Mouse (Mus musculus) heart, postnatal 0 days (tissue): ENCODE measurements around the gene Git1. TPM values are rescaled to one million over a fixed set of nuclear protein-coding genes. Genes with fewer than 3 reads are reported as not detected.
A peak's percentile ranks its signal among the peaks of the same experiment; 100 is the strongest.

Source experiments
- ATAC-seq: fragments of 200-750 bp; cut with Nextera tagmentation; 2 replicates; pipeline ENCODE4 v1.8.0; 2017; ENCODE audit warnings: low read depth, moderate number of reproducible peaks, moderate library complexity; ENCODE audit not compliant: insufficient read depth
- DNase-seq: peaks from one replicate; pipeline ENCODE4 v3.0.0-alpha.2; 2016; ENCODE audit warnings: low spot score
- H3K27ac ChIP-seq: fragments of 300-500 bp; sonication (generic); 2 replicates; pipeline ENCODE4 v1.5.1; 2014; ENCODE audit warnings: low read depth, mild to moderate bottlenecking
- H3K27me3 ChIP-seq: fragments of 300-500 bp; sonication (generic); 2 replicates; pipeline ENCODE4 v1.6.1; 2014; ENCODE audit warnings: low read length, mixed read lengths; ENCODE audit not compliant: control insufficient read depth, insufficient read depth
- H3K36me3 ChIP-seq: fragments of 300-500 bp; sonication (generic); replicated peaks from 2 replicates; pipeline ENCODE4 v1.6.1; 2014; ENCODE audit warnings: low read length, mixed read lengths; ENCODE audit not compliant: control insufficient read depth, insufficient read depth
- H3K4me1 ChIP-seq: fragments of 300-500 bp; sonication (generic); 2 replicates; pipeline ENCODE4 v1.6.1; 2014; ENCODE audit warnings: antibody characterized with exemption; ENCODE audit not compliant: control insufficient read depth, insufficient read depth
- H3K4me2 ChIP-seq: fragments of 300-500 bp; sonication (generic); 2 replicates; pipeline ENCODE4 v1.6.1; 2014; ENCODE audit warnings: low read depth, mild to moderate bottlenecking, low read length, moderate library complexity
- H3K4me3 ChIP-seq: fragments of 300-500 bp; sonication (generic); 2 replicates; pipeline ENCODE4 v1.5.1; 2014; ENCODE audit warnings: low read depth, low read length
- H3K9ac ChIP-seq: fragments of 300-500 bp; sonication (generic); replicated peaks from 2 replicates; pipeline ENCODE4 v1.6.1; 2014; ENCODE audit warnings: low read depth, low read length, mixed read lengths
- H3K9me3 ChIP-seq: fragments of 300-500 bp; sonication (generic); replicated peaks from 2 replicates; pipeline ENCODE4 v1.6.1; 2016; ENCODE audit warnings: low read length; ENCODE audit not compliant: control insufficient read depth
- CTCF ChIP-seq: IDR thresholded peaks from 2 replicates; pipeline ENCODE4 v1.5.1; 2016; ENCODE audit warnings: antibody characterized with exemption, control low read depth, low read depth
- EP300 ChIP-seq: IDR thresholded peaks from 2 replicates; pipeline ENCODE4 v1.6.1; 2016; ENCODE audit warnings: antibody characterized with exemption, low read depth
- WGBS: fragments of 180-500 bp; shearing (Covaris S2); extraction: QIAGEN DNeasy Blood & Tissue Kit; methylation state at CpG from one replicate; pipeline ENCODE4 v1.1.7; 2014; 5-methylcytosine and 5-hydroxymethylcytosine counted together
- polyA plus RNA-seq: library from polyadenylated mRNA; unstranded; fragments of >200 nt; fragmentation: Nextera tagmentation; extraction: Ambion mirVana; gene quantifications from 2 replicates; pipeline ENCODE4 v1.2.1, GENCODE M21; 2015
- total RNA-seq: library from RNA; depleted of rRNA; stranded (reverse); fragments of >200 nt; gene quantifications from 2 replicates; pipeline ENCODE4 v1.2.3, GENCODE M21; 2014; ENCODE audit warnings: low replicate concordance

Gene Git1
- total and polyA plus RNA-seq, 2 experiments from 2014 or later = 6.2 to 57.7 TPM

DNA sequence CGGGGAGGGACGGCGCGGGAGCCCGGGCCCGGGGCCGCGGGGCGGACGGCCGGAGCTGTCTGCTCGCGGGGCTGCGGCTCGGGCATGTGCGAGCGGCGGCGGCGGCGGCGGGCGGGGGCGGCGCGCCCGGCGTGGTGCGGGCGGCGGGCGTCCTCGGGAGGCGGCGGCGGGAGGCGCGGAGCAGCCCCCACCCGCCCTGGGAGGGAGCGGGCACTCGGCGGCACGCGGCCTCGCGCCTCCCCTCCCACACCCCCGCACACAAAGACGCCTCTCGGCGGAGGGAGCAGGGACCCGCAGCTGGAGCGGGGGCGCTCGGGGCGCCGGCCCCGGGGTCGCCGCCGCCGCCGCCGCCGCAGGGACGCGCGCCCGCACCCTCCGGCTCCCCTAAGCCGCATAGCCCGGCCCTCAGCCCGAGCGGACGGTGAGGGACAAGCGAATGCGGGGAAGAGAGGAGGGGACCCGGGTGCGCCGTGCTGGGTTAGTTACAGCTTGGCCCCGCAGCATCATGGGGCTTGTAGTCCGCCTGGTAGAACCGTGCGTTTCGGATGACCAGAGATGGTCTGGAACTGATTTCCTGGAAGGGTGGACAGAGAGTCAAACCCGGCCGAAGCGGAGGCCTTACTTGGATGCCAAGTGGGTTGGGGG, 3.6 kb upstream of the Git1 start, which contains the start of gene Ankrd13b:
Gene Ankrd13b, minus strand, starts transcription at position 88 of the 645 bp plus-strand sequence.
- Histone ChIP-seq H3K27ac (no peak within 1 kb of the TSS; the same call in 1 of the 2 replicates), H3K4me1 (peaks cover 21% of the 10 kb centered on the region)

DNA sequence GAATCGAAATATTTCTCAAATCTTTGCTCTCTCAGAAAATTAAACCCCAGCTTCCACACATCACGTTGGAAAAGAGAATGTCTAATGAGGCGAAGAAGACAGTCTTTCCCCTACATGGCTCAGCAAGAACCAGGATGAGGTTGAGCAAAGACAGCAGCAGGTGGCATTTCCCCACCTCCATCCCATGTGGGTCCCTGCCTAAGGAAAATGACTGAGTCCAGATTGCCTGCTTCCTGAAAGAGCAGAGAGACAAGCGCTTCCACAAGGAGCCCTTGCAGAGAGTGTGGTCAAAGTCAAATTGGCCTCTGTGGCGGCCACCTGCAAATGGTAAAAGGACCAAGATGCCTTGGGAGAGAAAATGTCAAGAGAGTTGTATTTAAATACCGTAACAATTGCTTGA, 2.9 kb upstream of the Git1 start:
- DNase-seq (no peak), ATAC-seq (no peak)
- H3K4me3 ChIP-seq = no peak overlapping the region
- H3K4me2 ChIP-seq = peak overlapping the region; percentile 89
- TF ChIP-seq EP300 = no peak
- TF ChIP-seq CTCF = no peak
- no peaks in the 10 kb centered on the region for H3K9me3 ChIP-seq
- no peaks in the 10 kb centered on the region for H3K27me3 ChIP-seq
- 71% methylated on average over 6 of the region's 6 CpGs for WGBS
- peak overlapping the region; percentile 97; the same call in 1 of the 2 replicates for H3K27ac ChIP-seq
- H3K4me1 ChIP-seq = peaks cover 23% of the 10 kb centered on the region
- H3K9ac ChIP-seq = no peak overlapping the region
- H3K36me3 ChIP-seq = no peaks in the 10 kb centered on the region

More for the DNA sequence above, 3.6 kb upstream of the Git1 start, which contains the start of gene Ankrd13b:
- H3K9me3 ChIP-seq = no peaks in the 10 kb centered on the region
- ATAC-seq (no peak), DNase-seq (peak; percentile 67)
- H3K9ac ChIP-seq = peak within 1 kb of the TSS; percentile 83
- H3K36me3 ChIP-seq = no peaks in the 10 kb centered on the region
- TF ChIP-seq EP300 = no peak
- peak within 1 kb of the TSS; percentile 89 for H3K4me2 ChIP-seq
- H3K27me3 ChIP-seq = no peaks in the 10 kb centered on the region
- WGBS = under 1% methylated on average over 43 of the region's 87 CpGs
- peak within 1 kb of the TSS; percentile 92 for H3K4me3 ChIP-seq

DNA sequence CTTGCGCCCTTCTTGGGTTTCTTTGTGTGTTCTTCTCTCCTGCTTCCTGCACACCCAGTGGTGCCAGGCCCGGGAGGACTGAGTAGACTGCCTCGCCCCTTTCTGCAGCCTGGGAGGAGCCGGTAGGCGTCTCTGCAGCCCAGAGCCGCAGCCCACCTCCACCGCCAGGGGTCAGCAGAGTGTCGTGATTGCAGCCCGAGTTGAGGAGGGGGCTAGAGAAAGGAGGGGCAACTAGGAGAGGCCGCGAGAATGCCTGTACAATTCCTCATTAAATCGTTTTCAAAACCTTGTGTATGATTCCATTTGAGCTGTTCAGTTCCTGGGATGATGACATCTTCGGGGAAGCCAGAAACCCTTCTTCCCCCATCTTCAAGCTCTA, 2.2 kb upstream of the Git1 start:
- DNase-seq (peak; percentile 90), ATAC-seq (peak; percentile 65)
- Histone ChIP-seq H3K4me2 (peak overlapping the region; percentile 88), H3K4me3 (peak overlapping the region; percentile 67), H3K36me3 (no peaks in the 10 kb centered on the region), H3K27me3 (no peaks in the 10 kb centered on the region), H3K9me3 (no peaks in the 10 kb centered on the region), H3K27ac (peak overlapping the region; percentile 97), H3K4me1 (peaks cover 23% of the 10 kb centered on the region), H3K9ac (0 out of 2 replicates have a peak overlapping the region, but pooled peaks have one; percentile 93)
- WGBS = 0% methylated on average over 13 of the region's 13 CpGs
- peak; percentile 99 for TF ChIP-seq CTCF
- no peak for TF ChIP-seq EP300

DNA sequence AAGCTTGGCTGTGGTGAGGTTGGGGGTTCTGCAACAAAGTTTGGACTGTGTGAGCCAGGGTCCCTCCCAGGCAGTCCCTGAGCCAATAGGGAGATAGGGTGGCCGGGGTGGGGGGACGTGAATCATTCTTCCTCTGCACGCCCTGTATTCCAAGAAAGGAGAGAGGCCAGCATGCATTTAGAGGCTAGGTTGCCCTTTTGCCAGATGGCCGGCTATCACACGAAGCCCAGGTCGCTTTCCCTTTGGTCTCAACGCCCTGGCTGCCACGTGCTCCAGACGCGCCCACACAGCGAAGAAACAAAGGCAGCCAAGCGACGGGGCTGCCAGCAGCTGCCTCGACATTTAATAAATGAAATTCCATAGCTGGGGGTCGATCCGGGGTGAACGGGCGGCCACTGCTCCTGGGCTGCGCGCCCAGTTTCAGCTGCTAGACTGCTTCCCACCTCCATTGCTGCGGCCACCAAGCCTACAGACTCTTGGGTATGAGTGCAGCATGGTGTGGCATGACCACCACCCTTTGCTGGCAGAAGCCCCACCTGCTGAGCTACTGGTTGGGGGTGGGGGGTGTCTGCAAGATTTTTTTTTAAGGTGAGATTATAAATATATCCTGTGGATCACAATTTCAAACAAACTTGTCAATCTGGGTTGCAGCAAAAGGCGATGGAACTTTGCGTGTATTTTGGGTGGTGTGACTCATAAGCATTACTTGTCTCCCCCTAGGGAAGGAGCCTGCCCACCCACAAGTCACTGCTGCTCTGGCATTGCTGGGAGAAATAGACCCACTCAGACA, 1.7 kb upstream of the Git1 start:
- ATAC-seq = peak; percentile 55
- TF ChIP-seq CTCF (no peak), EP300 (0 out of 2 replicates have a peak, but pooled peaks have one; percentile 4)
- WGBS = under 1% methylated on average over 23 of the region's 23 CpGs

DNA sequence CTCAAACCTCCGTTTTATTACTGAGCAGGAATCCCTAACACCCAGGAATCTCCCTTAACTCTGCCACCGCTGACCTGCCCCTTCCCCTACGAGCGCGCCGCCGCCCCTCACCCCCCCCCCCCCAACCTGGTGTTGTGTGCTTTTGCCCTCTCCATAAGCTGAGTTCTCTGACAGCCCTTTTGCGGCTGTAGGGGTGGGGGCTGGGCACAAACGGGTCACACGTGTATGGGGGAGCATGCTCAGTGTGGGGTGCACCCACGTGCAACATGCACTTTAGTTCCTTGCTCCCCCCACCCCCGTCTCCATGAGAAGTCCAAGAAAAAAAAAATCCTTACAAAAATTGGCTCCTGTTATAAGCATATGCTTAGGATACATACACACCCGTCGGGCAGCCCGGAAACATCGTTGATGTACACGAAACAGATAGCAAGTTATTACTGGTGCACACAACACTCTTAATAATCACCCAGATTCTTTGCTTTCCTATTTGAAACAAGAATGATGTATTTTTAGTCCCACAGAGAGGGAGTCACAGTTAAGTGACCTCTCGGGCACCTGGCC, 971 bp upstream of the Git1 start:
- DNase-seq (no peak), ATAC-seq (no peak)
- Histone ChIP-seq H3K27ac (peak overlapping the region; percentile 97), H3K4me2 (peak overlapping the region; percentile 88), H3K4me1 (peaks cover 23% of the 10 kb centered on the region), H3K9ac (peak overlapping the region; percentile 93), H3K36me3 (no peaks in the 10 kb centered on the region), H3K27me3 (no peaks in the 10 kb centered on the region), H3K4me3 (peak overlapping the region; percentile 67), H3K9me3 (no peaks in the 10 kb centered on the region)
- 1% methylated on average over 18 of the region's 18 CpGs for WGBS
- TF ChIP-seq CTCF (no peak), EP300 (no peak)

More for the DNA sequence above, 1.7 kb upstream of the Git1 start:
- Histone ChIP-seq H3K27me3 (no peaks in the 10 kb centered on the region), H3K4me3 (peak overlapping the region; percentile 67), H3K4me2 (peak overlapping the region; percentile 88), H3K9me3 (no peaks in the 10 kb centered on the region), H3K27ac (peak overlapping the region; percentile 97), H3K9ac (peak overlapping the region; percentile 93), H3K4me1 (peaks cover 23% of the 10 kb centered on the region), H3K36me3 (no peaks in the 10 kb centered on the region)
- peak; percentile 87 for DNase-seq
